Mouse (Mus musculus): ENCODE measurements at regions not wholly inside any gene's neighbourhood (a gene's known extent, or its start where the extent isn't known, plus 50 kb on each side); places are given as distances from the start of the nearest gene placed in this dataset.

DNA sequence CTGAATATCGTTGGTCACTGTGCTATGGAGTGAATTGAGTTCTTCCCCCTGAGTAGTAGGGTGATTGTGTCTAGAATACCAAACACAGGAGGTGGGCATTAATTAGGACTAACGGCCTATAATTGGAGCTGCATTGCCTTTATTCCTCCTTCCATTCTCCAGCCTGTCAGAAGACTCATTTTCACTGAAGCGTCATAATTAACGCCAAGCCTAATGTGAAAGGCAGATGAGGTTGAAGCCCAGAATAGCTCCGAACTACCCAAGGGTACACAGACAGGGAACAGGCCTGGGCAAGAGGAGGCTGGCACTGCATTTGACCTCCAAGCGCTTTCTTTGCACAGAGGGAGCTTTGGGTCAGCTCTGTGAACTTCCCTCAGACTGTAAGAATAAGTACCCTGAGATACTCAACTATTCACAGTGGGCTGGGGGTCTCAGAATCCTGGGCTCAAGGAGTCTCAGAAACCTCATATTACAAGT, 386.5 kb downstream of the Brinp2 start:
- DNase-seq: no peak

DNA sequence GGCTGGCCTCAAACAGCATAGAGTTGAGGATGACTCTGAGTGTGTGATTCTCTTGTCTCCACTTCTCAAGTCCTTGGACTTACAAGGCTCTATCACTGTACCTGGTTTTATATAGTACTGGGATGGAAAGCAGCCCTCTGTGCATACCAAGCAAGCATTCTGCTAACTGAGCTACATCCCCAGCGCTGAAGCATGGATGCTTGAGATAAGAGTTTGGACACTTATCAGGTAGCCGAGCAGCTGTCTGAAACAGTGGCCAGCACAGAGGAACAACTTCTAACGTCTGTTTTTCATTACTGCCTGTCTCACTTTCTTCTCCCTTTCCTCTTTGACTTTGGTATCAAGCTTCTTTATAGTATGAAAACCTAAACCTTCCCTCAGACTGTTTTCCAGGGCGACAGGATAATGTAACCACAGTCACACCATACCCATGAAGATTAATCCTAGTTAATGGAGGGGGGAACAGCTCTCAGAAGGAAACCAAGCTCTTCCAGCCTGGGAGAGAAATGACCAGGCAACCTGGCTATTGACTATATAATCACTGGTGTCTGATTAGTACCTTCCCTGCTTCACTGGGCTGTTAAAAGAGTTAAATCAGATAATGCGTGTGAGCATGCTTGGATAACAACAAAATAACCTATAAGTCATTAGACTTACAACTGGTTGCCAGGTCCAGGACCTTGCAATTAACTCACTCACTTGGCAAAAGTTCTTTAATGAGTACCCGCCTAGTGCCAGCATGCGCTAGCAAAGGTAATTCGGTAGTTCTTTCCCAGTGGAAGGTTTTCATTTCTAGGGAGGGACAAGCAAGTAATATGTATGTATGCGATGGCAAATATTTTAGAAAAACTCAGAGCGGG, 382.5 kb downstream of the Brinp2 start:
- no peak for DNase-seq

DNA sequence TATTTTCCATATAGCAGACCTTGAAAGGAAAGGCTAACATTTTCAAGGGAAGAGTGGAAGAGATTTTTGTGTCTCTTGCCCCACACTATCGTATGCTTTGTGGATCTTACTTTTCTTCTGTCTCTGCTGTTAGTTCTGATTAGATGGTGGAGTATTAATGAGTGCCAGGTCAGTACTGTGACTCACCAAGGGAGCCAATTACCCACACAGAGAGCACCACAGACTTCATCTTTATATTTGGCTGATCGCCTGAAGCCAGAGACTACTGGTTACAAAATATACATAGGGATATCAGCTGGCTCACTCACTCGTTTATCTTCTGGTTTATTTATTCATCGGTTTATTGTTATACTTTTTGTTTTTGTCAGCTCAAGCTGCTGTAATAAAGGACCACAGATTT, 381.5 kb downstream of the Brinp2 start:
- DNase-seq: no peak

DNA sequence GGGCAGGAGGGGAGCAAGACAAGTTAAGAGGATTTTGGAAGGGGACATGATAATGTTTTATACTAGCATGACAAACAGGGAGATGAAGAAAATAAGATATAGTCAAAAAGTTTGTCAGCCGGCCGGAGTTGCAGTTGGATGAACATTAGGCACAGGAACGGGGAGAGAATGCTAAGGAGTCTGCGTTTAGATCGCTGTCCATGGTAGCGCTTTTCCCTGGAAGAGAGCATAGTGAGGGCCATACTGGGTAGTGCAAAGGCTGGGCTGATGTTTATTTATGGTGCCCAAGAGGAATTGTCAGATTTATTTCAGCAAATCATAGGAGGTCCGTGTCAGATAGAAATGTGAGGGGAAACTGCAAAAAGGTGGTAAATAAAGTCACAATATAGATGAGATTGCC, 337.0 kb downstream of the Brinp2 start:
- DNase-seq: no peak

DNA sequence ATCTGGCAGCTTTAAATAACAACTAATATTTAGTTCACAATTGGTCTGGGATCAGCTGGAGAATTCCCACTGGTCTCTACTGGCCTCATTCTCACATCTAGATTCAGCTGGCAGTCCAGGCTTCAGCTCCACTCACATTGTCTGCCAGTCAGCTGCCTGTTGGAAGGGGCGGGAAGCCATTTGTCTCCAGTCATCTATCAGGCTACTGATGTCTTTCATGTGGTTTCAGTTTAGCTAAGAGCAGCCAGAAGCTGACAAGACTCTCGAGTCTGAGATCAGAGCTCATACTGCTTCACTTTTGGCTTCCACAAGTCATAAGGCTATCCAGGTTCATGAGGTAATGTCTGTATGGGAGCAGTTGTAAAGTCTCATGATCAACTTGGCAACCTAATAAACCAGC, 316.4 kb downstream of the Brinp2 start:
- DNase-seq: no peak

DNA sequence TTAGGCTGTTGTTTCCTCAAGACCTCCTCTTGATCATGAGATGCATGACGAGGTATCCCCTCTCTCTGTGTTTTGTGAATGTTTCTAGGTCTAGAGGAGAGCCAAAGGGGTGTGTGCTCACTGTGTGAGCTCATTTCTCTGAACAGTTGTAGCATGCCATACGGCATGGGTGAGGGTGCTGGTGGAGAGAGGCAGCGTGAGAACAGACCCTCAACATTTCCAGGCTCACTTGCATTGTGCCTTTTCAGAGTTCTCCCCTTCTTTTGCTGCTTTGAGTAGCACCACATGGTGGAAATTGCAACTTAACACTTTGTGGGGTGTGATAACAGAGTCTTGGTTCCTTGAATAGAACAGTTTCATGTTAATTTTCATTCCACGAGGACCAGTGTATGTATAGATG, 315.8 kb downstream of the Brinp2 start:
- DNase-seq: no peak

DNA sequence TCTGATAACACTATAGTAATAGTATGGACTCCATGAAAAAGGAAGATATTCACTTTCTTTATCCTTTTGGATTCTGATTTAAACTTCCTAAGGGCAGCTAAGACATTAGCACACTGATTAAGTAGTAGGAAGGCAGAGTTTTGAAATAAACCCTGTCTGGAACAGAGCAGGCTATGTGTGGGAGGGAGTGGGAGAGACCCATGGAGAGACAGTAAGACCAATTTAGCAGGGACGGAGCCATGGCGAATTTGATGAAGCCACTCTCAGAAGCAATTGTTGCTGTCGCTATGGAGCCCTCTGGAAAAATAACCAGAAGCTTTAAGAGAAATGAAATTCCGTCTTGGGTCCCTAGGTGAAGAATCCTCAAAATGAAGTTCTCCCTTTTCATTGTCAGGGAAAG, 303.5 kb downstream of the Brinp2 start:
- DNase-seq: no peak

DNA sequence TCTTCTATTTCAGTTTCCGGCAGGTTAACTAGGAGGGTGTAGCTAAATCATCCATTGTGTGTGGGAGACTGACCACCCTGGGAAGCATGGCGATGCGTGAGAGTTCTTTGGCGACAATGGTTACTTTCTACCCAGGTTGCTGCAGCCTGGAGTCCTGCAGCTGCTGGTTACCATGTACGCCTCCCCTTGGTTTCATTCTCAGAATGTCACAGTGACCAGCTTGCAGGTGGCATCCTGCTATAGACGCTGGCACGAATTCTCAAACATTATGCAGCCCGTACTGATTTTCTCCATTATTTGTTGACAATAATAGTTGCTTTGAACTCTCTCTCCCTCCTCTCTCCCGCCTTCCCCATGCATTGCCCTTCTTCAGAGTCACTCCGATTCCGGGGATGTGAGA, 301.2 kb downstream of the Brinp2 start:
- no peak for DNase-seq

DNA sequence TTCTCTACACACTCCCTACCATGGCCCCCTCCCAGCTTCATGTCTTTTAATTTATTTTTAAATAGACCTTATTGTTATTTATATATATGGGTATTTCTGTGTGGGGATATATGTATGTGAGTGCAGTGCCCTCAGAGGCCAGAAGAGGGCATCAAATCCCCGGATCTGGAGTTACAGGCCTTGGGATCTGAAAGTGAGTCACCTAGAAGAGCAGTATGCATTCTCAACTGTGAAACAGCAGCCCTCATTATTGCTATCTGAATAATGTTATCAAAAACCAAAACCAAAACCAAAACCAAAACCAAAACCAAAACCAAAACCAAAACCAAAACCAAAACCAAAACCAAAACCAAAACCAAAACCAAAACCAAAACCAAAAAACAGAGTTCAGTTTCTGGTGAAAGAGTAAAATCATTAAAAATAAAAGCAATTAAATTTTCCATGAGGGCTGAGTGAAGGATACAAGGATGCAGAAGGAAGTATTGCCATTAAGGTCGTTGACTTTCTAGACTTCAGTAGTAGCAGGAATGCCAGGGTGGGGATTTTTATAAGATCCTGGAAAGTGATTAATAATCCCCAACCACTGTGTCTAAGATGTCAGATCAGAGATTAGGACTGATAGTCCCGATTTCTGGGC, 299.0 kb downstream of the Brinp2 start:
- DNase-seq: no peak

DNA sequence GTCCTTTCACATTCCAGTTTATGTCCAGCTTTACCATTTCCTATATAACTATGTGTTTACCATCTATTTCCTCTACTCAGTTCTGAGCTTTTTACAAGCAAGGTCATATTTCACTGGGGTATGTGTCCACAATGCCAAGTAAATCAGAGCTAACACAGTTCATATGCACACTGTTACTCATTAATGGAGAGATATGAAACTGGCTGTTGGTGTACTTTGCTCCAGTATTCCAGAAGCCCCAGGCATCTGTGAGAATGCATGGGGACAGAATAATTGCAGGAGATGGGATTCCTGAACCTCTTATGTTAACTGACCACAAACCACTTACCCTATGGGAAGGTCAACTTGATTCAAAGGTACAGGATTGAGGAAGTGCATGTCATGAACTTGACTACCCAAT, 298.3 kb downstream of the Brinp2 start:
- DNase-seq: no peak

DNA sequence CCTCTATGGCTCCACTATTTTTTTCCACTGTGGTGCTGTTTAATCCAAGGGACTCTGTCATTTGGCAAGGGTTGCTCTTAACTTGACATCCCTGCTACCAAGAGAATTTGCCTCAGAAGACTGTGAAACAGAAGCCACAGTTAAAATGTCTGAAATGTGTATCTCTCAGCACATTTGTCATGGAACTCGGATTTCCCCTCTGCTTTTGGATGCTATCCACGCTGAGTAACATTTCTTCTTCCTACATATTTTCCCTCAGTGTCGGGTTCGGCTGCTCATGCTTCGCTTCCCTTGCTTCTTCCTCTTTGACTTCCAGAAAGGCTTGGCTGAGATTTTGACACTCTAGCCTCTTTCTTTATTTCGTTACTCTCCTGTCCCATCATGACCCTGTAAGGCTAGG, 294.1 kb downstream of the Brinp2 start:
- no peak for DNase-seq

DNA sequence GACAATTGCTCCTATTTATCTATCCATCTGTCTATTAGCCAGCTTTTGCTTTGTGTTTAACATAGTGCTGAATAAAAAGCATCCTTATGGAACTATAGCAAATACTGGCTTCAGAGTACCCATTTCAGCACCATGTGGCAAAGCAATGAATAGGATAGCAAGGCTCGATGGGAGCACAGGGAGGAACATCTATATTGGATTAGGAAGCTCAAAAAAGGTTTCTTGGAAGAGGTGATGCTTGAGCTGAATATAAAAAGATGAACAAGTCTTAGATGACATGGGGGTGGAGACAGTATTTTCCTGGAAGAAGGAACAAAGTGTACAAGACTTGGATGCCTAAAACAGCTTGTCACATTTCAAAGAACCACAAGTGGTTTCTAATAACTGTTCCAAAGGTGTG, 273.9 kb downstream of the Brinp2 start:
- no peak for DNase-seq

DNA sequence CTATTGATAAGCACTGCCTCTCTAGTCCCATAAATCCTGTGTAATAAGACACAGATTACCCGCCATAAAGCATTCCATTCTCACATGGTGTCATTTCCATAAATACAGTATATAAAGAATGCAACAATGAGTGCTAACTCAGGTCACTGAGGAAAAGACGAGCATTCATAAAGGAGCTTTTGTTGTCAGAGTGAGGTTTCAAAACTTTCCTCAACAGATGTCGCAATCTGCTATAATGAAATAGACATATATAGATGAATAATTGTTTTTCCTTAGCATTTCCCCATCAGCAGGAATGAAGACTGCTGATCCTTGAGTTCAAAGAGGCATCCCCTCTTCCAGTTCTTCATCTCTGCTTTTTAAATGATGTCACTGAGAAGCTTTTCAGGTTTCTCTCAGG, 270.3 kb downstream of the Brinp2 start:
- DNase-seq: no peak

DNA sequence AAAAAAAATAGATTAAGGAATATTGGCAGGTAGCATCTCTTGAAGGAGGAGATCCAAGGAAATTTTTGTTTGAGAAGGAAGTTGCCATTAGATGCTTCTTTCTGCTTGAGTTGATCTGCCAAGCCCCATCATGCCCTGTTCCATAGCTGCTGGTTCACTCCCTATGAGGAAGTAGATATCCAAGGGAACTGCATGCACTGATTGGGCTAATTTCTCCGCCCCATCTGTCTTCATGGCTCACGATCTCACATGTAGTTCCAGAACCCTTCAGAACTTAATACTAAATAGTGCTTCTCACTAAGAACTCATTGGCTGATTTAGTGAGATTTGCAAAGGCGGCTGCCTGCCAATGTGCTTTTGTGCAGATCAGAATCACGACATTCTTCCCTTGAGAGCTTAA, 258.6 kb downstream of the Brinp2 start:
- DNase-seq: no peak

DNA sequence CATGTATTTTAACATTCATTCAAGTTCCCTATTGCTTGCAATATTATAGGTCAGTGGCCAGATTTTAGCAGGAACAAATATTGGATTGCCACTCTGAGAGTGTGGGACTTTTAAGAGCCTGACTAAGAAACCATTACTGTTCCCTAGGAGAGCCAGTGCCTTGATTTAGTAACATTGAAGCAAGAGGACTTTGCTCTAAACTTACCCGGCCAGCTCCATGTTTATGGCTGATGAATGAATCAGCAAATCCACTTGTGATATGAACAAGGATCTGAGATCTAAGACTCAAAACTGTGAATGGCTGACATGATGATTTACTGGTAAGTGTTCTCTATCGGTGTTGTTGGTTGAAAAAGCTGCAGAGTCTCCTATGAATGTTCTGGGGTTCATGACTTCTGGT, 236.4 kb downstream of the Brinp2 start:
- no peak for DNase-seq

DNA sequence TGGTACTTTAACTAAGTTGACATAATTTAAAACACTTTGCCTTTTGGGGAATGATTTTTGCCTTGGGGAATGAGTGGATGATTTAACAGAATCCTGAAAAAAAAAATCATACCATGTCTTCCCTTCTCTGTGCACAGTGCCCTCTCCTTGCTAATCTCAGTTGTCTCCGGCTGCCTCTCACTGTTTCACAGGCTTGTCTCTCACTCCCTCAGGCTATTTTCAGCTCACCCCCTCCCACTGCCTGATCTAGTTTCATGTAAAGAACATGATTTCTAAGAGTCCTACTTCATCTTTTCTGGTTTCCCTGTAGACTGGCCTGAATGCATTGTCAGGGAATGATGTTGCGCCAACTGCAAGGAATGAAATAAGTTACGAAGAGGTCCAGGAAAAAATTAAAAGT, 231.2 kb downstream of the Brinp2 start:
- DNase-seq: no peak

DNA sequence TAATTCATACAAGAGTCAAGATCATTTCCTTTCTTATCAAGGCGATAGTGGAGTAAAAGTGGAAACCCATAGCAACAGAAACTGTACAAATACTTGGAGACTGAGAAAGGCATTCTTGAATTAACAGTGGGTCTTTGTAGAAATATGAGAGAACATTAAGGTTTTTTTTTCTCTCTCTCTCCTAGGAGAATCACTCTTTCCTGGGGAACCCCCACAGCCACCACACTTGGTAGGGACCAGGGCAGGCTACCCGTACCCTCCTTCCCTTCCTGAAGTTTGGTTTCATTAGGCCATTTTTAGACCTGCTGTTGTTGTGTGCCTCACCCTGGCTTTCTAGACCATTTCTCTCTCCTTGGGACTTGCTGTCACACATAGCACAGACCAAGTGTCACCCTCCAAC, 229.9 kb downstream of the Brinp2 start:
- no peak for DNase-seq

DNA sequence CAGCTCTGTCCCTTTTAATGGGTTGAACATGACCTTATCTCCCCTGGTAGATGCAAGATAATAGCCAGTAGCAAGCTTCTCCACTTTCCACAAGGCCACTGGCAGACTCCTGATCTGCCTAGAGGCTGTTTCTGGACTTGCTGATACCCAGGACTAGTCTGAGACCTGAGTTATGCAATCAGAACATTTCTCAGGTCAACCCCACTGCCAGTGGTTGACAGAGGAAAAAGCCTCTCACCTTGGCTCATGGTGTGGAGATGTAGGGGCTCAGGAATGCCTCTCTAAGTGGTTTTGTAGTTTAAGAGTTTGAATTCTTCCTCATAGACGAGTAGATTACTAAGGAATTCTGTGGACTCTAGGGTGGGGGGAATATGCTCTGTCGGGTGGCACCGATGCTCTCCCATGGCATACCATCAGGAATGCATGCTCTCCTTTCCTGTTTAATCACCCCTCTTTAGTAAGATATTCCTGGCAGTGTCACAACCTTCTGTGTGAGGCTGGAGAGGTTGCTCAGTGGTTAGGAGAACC, 226.8 kb downstream of the Brinp2 start:
- DNase-seq: no peak

DNA sequence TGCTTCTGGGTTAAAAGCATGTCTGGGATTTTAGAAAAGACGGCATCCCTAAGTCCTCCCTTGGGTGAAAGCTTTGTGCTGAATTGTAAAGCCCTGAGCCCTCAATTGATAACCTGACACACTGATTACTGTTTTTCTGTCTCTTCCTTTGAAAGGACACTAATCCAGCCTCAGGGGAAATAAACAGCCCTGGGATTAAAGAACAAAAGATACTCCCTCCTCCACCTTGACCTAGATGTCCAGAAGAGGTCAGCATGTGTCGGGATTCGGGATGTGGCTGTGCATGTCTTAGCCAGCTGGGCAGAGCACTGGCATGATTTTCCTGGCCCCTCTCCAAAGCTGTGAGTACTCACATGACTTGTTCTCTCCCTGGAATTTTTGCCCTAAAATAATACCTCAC, 208.6 kb downstream of the Brinp2 start:
- no peak for DNase-seq

DNA sequence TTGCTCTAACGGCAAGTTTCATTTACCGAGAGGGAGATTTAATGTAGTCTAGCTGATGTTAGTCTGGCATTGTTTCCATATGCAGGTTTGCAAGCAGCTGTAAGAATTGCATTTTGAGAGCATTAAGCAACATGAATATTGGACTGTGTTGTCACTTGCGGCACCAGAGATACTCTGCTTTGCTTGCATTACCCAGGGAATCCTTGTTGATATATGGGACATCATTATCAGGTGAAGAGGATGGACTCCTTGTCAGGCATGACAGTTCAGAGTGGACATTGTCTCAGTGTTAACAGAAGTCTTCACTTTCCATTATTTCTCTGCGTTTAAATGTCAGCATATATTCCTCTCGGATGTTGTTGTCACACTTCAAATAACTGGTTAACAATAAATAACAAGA, 208.1 kb downstream of the Brinp2 start:
- no peak for DNase-seq

DNA sequence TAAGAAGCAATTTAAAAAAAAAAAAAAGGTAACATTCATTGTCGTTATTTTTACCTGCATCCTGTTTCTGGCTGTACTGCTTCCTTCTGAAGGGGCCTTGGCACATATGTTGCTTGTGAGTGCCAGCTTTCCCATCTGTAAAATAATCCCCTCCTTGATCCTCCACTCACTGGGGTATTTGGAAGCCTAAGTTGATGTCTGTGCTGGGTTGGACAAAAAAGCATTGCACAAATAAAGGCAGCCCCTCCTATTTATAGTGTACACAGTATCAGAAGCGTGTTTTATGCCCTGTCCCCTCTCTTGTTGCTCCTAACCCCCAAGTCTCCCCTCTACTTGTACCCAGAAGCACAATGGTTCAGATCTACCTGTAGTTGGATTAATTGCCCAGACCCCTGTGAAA, 195.0 kb downstream of the Brinp2 start:
- DNase-seq: no peak

DNA sequence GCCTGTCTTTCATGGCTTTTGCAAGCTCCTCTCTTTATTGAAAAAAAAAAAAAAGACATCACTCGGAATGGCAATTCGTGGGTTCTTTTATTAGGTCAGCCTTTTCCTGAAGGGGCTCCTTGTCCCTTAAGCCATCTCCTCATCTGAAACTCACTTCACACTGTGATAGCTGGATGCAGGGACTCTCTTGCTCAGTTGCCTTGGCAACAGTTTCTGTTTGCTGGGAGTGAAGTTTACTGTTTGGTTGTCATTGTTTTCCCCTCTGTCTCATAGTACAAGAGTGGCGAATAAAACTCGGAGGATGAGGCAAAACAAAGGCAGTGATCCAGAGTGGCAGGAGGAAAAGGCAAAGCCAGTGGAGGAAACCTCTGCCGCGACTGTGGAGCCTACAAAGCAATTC, 194.6 kb downstream of the Brinp2 start:
- DNase-seq: no peak

DNA sequence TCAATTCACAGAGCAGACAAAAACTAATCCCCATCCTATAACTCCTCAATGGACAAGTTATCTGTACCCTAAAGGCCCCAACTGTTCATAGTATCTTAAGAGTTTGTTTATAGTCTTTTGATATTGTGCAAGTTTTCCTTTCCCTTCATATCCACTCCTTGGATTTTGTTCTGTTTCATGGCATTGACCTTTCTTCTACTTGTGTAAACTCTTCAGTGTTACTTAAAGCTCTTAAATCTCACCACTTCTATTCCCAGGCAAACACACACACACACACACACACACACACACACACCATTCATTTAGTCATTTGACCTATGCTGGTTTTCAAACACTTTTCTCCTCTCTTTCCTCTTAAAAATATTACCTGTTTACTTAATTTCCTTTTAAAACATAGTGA, 192.7 kb downstream of the Brinp2 start:
- DNase-seq: no peak

DNA sequence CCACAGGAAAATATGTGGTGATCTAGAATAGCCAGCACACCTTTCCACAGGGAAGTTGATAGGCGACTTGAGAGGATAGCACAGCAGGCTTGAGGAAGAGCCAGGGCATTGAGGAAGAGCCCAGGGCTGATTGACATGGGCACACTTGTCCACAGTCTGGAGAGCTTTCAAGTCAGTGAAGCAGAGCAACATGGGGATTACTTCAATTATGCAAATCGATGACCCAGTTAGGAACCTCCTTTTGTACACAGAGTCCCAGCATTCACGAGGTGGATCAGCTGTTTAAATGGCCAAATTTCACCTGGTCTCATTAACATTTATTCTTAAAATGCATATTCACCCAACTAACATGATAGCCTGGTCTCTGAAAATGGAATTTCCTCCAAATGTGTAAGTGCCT, 186.1 kb downstream of the Brinp2 start:
- DNase-seq: no peak

DNA sequence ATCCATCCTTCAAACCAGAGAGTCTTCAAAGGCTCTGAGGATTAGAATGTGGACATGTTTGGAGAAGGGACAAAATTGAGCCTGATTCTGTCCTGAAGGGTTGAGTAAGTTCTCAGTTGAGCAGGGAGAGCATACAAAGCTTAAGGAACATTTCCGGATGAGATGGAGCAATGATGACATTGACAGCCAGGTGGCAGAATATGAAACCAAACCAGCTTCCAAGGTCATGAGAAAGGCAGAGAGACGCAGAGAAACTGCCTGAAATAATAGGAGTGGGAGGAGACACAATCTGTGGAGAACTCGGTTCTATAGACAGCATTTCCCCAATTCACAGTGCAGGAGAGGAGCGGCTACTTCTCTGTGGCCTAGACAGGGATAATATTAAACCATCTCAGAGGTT, 176.0 kb downstream of the Brinp2 start:
- DNase-seq: no peak

Measured in thymus, postnatal 4 days (tissue).